Mouse (Mus musculus) intestine, postnatal 0 days (tissue): Measurements from ENCODE around the gene Tipin. TPM values are rescaled to one million over a fixed set of nuclear protein-coding genes. Genes with fewer than 3 reads are reported as not detected.

Experiments used
- ATAC-seq: fragments of 200-750 bp; cut with Nextera tagmentation; 2 replicates; pipeline ENCODE4 v1.8.0; 2017; ENCODE audit warnings: mild to moderate bottlenecking, moderate TSS enrichment, moderate library complexity
- H3K27ac ChIP-seq: fragments of 300-500 bp; sonication (generic); 2 replicates; pipeline ENCODE4 v1.5.1; 2014; ENCODE audit warnings: mild to moderate bottlenecking, low read depth, low read length, moderate library complexity
- H3K27me3 ChIP-seq: fragments of 300-500 bp; sonication (generic); replicated peaks from 2 replicates; pipeline ENCODE4 v1.6.1; 2014; ENCODE audit warnings: low read length, mixed read lengths; ENCODE audit not compliant: control insufficient read depth, insufficient read depth
- H3K36me3 ChIP-seq: fragments of 300-500 bp; sonication (generic); 2 replicates; pipeline ENCODE4 v1.6.1; 2014; ENCODE audit warnings: mild to moderate bottlenecking, moderate library complexity; ENCODE audit not compliant: control insufficient read depth, insufficient read depth
- H3K4me1 ChIP-seq: fragments of 300-500 bp; sonication (generic); replicated peaks from 2 replicates; pipeline ENCODE4 v1.6.1; 2014; ENCODE audit warnings: antibody characterized with exemption, low read length, mixed read lengths; ENCODE audit not compliant: control insufficient read depth, insufficient read depth
- H3K4me2 ChIP-seq: fragments of 300-500 bp; sonication (generic); replicated peaks from 2 replicates; pipeline ENCODE4 v1.6.1; 2014; ENCODE audit warnings: low read depth, mild to moderate bottlenecking, moderate library complexity
- H3K4me3 ChIP-seq: fragments of 300-500 bp; sonication (generic); 2 replicates; pipeline ENCODE4 v1.5.1; 2014; ENCODE audit warnings: low read depth, low read length
- H3K9ac ChIP-seq: fragments of 300-500 bp; sonication (generic); 2 replicates; pipeline ENCODE4 v1.6.1; 2014; ENCODE audit warnings: mild to moderate bottlenecking, low read depth, low read length
- H3K9me3 ChIP-seq: fragments of 300-500 bp; sonication (generic); 2 replicates; pipeline ENCODE4 v1.6.1; 2016; ENCODE audit warnings: mixed run types; ENCODE audit not compliant: control insufficient read depth
- CTCF ChIP-seq: sonication (generic); IDR thresholded peaks from 2 replicates; pipeline ENCODE4 v1.5.1; 2016; ENCODE audit warnings: low read depth, mild to moderate bottlenecking, control low read depth, antibody characterized with exemption, moderate library complexity
- WGBS: fragments of 180-500 bp; shearing (Covaris S2); extraction: QIAGEN DNeasy Blood & Tissue Kit; methylation state at CpG from one replicate; pipeline ENCODE4 v1.1.7; 2014; 5-methylcytosine and 5-hydroxymethylcytosine counted together
- polyA plus RNA-seq: library from polyadenylated mRNA; unstranded; fragments of >200 nt; fragmentation: Nextera tagmentation; extraction: Ambion mirVana; gene quantifications from 2 replicates; pipeline ENCODE4 v1.2.1, GENCODE M21; 2015

The Tipin gene
- 65.7 and 69.8 TPM in 2 replicates for polyA plus RNA-seq

GRCm38 (mm10) chr9:64281105-64281780 lies at the start of gene Tipin:
Tipin (plus strand) TSS chr9:64281581.
- H3K27me3 ChIP-seq: no peaks in the 10 kb centered on the region
- H3K4me3 ChIP-seq: peak within 1 kb of the TSS; percentile 76
- no peaks in the 10 kb centered on the region for H3K9me3 ChIP-seq
- H3K36me3 ChIP-seq: no peaks in the 10 kb centered on the region
- peak; percentile 87 for ATAC-seq
- TF ChIP-seq CTCF: no peak
- no peaks in the 10 kb centered on the region for H3K4me1 ChIP-seq
- peak within 1 kb of the TSS; percentile 63; the same call in 1 of the 2 replicates for H3K27ac ChIP-seq
- H3K9ac ChIP-seq: peak within 1 kb of the TSS; percentile 77
- WGBS: 1% methylated on average over 46 of the region's 46 CpGs
- H3K4me2 ChIP-seq: peak within 1 kb of the TSS; percentile 83

GRCm38 (mm10) chr9:64231674-64232073 lies 49.7 kb upstream of the Tipin start:
- H3K4me3 ChIP-seq: no peak overlapping the region
- ATAC-seq: no peak
- H3K4me1 ChIP-seq: peaks cover 4% of the 10 kb centered on the region; the same call in 1 of the 2 replicates
- H3K9me3 ChIP-seq: no peaks in the 10 kb centered on the region
- WGBS: 69% methylated on average over 3 of the region's 3 CpGs
- no peaks in the 10 kb centered on the region for H3K27me3 ChIP-seq
- no peak overlapping the region; the same call in 1 of the 2 replicates for H3K27ac ChIP-seq
- H3K9ac ChIP-seq: no peak overlapping the region
- no peak for TF ChIP-seq CTCF
- no peak overlapping the region for H3K4me2 ChIP-seq
- no peaks in the 10 kb centered on the region for H3K36me3 ChIP-seq

GRCm38 (mm10) chr9:64232257-64232957 lies 49.0 kb upstream of the Tipin start:
- H3K27me3 ChIP-seq: no peaks in the 10 kb centered on the region
- H3K9ac ChIP-seq: no peak overlapping the region
- peaks cover 4% of the 10 kb centered on the region; the same call in 1 of the 2 replicates for H3K4me1 ChIP-seq
- no peak overlapping the region for H3K4me3 ChIP-seq
- no peaks in the 10 kb centered on the region for H3K36me3 ChIP-seq
- no peaks in the 10 kb centered on the region for H3K9me3 ChIP-seq
- TF ChIP-seq CTCF: no peak
- WGBS: 49% methylated on average over 9 of the region's 9 CpGs
- H3K4me2 ChIP-seq: no peak overlapping the region
- H3K27ac ChIP-seq: no peak overlapping the region; the same call in 1 of the 2 replicates
- ATAC-seq: no peak

- Histone ChIP-seq H3K27ac (no peak overlapping the region), H3K4me1 (peaks cover 4% of the 10 kb centered on the region; the same call in 1 of the 2 replicates), H3K36me3 (no peaks in the 10 kb centered on the region), H3K27me3 (no peaks in the 10 kb centered on the region), H3K9ac (no peak overlapping the region), H3K4me2 (no peak overlapping the region), H3K4me3 (no peak overlapping the region), H3K9me3 (no peaks in the 10 kb centered on the region)
- no peak for TF ChIP-seq CTCF
- ATAC-seq: no peak
- WGBS: 64% methylated on average over 5 of the region's 5 CpGs
These were observed 47.7 kb upstream of the Tipin start for GRCm38 (mm10) chr9:64233656-64234055.

- H3K36me3 ChIP-seq: no peaks in the 10 kb centered on the region
- H3K9me3 ChIP-seq: no peaks in the 10 kb centered on the region
- H3K9ac ChIP-seq: no peak within 1 kb of the TSS
- H3K4me1 ChIP-seq: peaks cover 4% of the 10 kb centered on the region; the same call in 1 of the 2 replicates
- no peak within 1 kb of the TSS for H3K27ac ChIP-seq
- ATAC-seq: no peak
- no peaks in the 10 kb centered on the region for H3K27me3 ChIP-seq
- no peak within 1 kb of the TSS for H3K4me3 ChIP-seq
- no peak for TF ChIP-seq CTCF
- 79% methylated on average over 8 of the region's 8 CpGs for WGBS
- H3K4me2 ChIP-seq: no peak within 1 kb of the TSS
These were observed 46.5 kb upstream of the Tipin start, which contains the start of gene Uchl4 for GRCm38 (mm10) chr9:64234768-64235435. Uchl4 (plus strand) TSS chr9:64235201.

GRCm38 (mm10) chr9:64236056-64236455 lies 45.3 kb upstream of the Tipin start:
- WGBS: 98% methylated on average over 7 of the region's 7 CpGs
- H3K9me3 ChIP-seq: no peaks in the 10 kb centered on the region

More at GRCm38 (mm10) chr9:64236056-64236455, 45.3 kb upstream of the Tipin start:
- Histone ChIP-seq H3K4me2 (no peak overlapping the region), H3K27me3 (no peaks in the 10 kb centered on the region), H3K4me3 (no peak overlapping the region), H3K36me3 (no peaks in the 10 kb centered on the region), H3K4me1 (peaks cover 9% of the 10 kb centered on the region; the same call in 1 of the 2 replicates), H3K9ac (no peak overlapping the region), H3K27ac (no peak overlapping the region)
- ATAC-seq: no peak
- TF ChIP-seq CTCF: no peak
